Mouse (Mus musculus): ENCODE results near the gene Slc1a6. TPM values are rescaled to one million over a fixed set of nuclear protein-coding genes. Genes with fewer than 3 reads are reported as not detected.

The Slc1a6 gene
- not detected in 2 replicates for polyA plus RNA-seq (2012; ENCODE audit: insufficient read depth, low replicate concordance)

DNA sequence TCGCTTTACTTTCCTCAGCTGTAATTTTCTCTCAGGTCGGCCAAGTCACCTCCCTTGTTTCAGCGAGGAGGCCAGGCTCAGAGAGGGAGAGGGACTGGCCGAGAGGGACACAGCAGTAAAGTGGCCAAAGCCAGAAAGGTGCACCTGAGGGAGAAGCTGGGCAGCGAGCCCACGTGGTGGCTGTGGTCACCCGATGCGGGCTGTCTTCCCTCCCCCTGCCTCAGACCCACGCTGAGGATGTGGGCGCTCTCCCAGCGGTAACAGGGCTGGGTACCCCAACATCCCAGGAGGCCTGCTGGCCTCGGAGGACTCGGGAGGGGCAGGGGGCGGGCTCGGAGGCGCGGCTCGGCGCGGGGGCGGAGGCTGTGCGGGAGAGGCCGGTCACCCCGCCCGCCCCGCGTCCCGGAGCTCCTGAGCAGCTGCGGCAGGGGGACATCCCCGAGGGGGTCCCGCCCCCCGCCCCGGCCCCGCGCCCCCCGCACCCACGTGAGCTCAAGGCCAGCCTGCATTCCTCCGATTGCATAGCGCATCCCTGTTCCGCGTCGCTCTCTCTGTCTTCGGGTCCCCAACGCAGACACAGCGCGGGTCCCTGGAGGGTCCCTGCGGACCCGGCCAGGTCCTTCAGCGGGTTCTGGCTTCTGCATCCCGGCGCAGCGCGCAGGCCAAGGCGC, at the start of gene Slc1a6:
Slc1a6 (plus strand) TSS at position 516 of the 671 bp plus-strand sequence.
- Histone ChIP-seq H3K9me3 (no peaks in the 10 kb centered on the region; the same call in none of the 2 replicates), H3K4me3 (replicated peaks) (peak within 1 kb of the TSS; percentile 91), H3K27me3 (replicated peaks) (peaks cover 32% of the 10 kb centered on the region), H3K36me3 (replicated peaks; ENCODE audit: low read length) (no peaks in the 10 kb centered on the region), H3K4me1 (peaks cover 12% of the 10 kb centered on the region)
- TF ChIP-seq GATA1 (IDR thresholded peaks at IDR 0.05; ENCODE audit: borderline replicate concordance, low read length) = no peak
- no peak for TF ChIP-seq FLI1 (IDR thresholded peaks at IDR 0.05; ENCODE audit: low read length)

DNA sequence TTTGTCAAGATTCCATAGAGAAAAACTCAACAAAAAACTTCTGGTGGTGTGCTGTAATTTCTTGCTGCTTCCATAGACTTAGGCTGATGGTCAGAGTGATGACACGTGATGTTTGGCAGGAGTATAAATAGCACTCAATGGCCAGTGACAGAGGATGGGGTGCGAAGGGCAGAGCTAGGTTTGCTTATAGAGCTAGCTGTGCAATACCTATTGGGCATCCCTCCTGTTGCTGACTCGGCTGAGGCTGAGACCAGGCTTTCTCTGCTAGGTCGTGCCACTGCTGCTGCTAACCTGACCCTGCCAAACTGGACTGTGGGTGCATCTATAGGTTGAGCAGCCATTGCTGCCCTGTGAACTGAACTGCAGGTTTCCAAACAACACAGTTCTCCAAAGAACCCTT, 40.5 kb upstream of the Slc1a6 start:
- TF ChIP-seq FLI1 (IDR thresholded peaks at IDR 0.05; ENCODE audit: low read length) (no peak), GATA1 (IDR thresholded peaks at IDR 0.05; ENCODE audit: borderline replicate concordance, low read length) (no peak)
- H3K4me3 ChIP-seq (replicated peaks) = no peak overlapping the region
- no peaks in the 10 kb centered on the region for H3K4me1 ChIP-seq
- no peaks in the 10 kb centered on the region for H3K36me3 ChIP-seq (replicated peaks; ENCODE audit: low read length)
- H3K27me3 ChIP-seq (replicated peaks) = no peaks in the 10 kb centered on the region
- no peaks in the 10 kb centered on the region; the same call in 1 of the 2 replicates for H3K9me3 ChIP-seq

DNA sequence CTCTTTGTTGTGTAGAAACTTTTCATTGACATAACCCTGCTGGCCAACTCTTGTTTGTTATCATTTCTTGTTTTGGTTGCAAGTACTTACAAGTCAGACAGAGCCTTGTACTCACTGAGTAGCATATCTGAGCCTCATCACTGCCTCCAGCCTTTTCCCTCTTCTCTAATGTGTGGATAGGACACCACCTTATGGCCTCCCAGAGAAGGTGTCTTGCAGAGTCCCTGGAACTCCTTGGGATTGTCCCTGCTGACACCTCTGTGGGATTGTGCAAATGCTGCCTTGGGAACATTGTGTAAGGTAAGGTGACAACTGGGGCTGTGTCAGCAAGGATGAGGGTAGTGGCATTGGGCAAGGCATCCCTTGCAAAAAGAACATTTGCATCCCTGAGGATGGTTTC, 36.6 kb upstream of the Slc1a6 start:
- TF ChIP-seq FLI1 (IDR thresholded peaks at IDR 0.05; ENCODE audit: low read length) (no peak), GATA1 (IDR thresholded peaks at IDR 0.05; ENCODE audit: borderline replicate concordance, low read length) (no peak)
- no peak overlapping the region for H3K4me3 ChIP-seq (replicated peaks)
- no peaks in the 10 kb centered on the region for H3K4me1 ChIP-seq
- H3K9me3 ChIP-seq = no peaks in the 10 kb centered on the region; the same call in 1 of the 2 replicates
- peaks cover 18% of the 10 kb centered on the region for H3K27me3 ChIP-seq (replicated peaks)
- H3K36me3 ChIP-seq (replicated peaks; ENCODE audit: low read length) = no peaks in the 10 kb centered on the region

DNA sequence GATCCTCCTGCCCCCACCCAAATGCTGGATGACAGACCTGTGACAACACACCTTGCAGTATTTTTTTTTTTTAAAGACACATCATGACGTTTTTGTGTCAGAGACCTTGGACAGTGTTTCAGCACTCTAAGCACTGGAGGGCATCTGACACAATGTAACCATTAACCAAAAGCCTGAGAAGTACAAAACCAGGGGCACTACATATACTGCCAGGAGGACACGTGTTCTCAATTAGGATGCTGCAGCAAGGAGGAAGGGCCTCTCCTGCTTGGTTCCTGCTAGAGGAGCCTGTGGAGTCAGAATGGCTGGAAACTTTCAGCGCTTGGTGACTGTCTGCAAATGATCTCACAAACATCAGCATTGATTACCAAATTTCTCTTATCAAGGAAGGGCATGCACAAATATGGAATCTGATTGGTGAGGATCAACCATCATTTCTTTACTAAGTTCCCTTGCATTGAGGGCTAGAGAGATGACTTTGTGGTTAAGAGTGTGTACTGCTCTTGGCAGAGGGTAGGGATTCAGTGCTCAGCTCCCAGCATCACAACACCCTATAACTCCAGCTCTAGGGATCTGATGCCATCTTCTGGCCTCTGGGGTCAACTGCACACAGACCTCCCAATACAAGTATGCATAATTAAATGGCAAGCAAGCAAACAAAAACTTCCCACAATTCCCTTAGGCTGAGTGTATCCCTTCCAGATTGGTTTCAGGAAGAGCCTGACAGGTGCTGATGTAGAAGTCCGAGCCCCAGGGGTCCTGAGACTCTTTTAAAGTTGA, 34.7 kb upstream of the Slc1a6 start:
- no peaks in the 10 kb centered on the region for H3K4me1 ChIP-seq
- H3K27me3 ChIP-seq (replicated peaks) = peaks cover 18% of the 10 kb centered on the region
- H3K9me3 ChIP-seq = no peaks in the 10 kb centered on the region
- no peak for TF ChIP-seq GATA1 (IDR thresholded peaks at IDR 0.05; ENCODE audit: borderline replicate concordance, low read length)
- no peak for TF ChIP-seq FLI1 (IDR thresholded peaks at IDR 0.05; ENCODE audit: low read length)
- no peaks in the 10 kb centered on the region for H3K36me3 ChIP-seq (replicated peaks; ENCODE audit: low read length)
- H3K4me3 ChIP-seq (replicated peaks) = no peak overlapping the region

DNA sequence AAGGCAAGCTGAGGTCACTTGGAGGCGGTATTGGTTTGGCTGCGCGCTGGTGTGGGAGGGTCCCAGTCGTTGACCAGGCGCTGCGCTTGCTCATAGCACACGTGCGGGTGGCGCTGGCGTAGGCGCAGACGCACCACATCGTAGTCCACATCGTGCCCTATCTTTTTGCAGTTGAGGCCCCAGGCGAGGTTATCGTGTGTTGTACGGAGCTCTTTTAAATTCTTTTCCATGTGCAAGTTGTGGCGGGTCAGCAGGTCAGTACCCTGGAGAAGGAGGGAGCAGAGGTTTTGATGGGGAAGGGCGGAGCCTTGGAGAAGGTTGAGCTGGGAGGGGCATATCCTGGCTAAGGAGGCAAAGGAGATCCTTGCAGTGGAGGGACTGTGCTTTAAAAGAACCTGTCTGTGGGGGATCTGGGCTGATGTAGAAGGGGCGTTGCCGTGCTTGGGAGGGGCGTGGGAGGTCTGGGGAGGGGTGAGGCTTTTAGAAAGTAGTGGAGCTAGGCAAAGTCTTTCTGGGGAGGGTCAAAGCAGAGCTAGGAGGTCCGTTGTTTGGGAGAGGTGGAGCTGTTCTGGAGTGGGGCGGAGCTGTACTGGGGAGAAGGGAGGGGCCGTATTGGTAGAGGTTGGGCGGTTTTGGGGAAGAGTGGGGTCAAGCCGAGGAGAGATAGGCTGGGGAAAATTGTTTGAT, 33.1 kb upstream of the Slc1a6 start:
- no peaks in the 10 kb centered on the region for H3K9me3 ChIP-seq
- TF ChIP-seq GATA1 (IDR thresholded peaks at IDR 0.05; ENCODE audit: borderline replicate concordance, low read length) (no peak), FLI1 (IDR thresholded peaks at IDR 0.05; ENCODE audit: low read length) (no peak)
- peaks cover 29% of the 10 kb centered on the region for H3K27me3 ChIP-seq (replicated peaks)
- no peak overlapping the region for H3K4me3 ChIP-seq (replicated peaks)
- peaks cover 1% of the 10 kb centered on the region; the same call in 1 of the 2 replicates for H3K4me1 ChIP-seq
- no peaks in the 10 kb centered on the region for H3K36me3 ChIP-seq (replicated peaks; ENCODE audit: low read length)

DNA sequence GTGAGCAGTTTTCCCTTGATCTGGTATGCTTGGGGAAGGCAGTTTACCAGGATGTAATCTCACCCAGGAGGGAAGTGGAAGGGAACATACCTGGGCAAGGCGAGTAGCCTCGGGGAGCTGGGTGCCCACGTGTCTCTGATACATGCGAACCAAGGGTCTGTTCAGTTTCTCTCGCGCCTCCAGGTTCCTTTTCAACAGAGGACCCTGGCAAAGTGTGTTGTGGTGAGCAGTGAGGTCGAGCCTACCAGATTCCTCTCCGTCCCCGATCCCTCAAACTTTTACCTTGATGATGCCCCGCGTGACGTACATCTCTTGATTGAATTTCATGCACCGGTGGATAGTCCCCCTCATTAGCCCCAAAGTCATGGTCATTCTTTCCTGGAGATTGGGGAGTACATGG, 32.1 kb upstream of the Slc1a6 start:
- no peaks in the 10 kb centered on the region for H3K36me3 ChIP-seq (replicated peaks; ENCODE audit: low read length)
- no peak for TF ChIP-seq GATA1 (IDR thresholded peaks at IDR 0.05; ENCODE audit: borderline replicate concordance, low read length)
- TF ChIP-seq FLI1 (IDR thresholded peaks at IDR 0.05; ENCODE audit: low read length) = no peak
- no peak overlapping the region for H3K4me3 ChIP-seq (replicated peaks)
- H3K27me3 ChIP-seq (replicated peaks) = peaks cover 38% of the 10 kb centered on the region
- H3K4me1 ChIP-seq = peaks cover 8% of the 10 kb centered on the region
- peaks cover 4% of the 10 kb centered on the region; the same call in 1 of the 2 replicates for H3K9me3 ChIP-seq

DNA sequence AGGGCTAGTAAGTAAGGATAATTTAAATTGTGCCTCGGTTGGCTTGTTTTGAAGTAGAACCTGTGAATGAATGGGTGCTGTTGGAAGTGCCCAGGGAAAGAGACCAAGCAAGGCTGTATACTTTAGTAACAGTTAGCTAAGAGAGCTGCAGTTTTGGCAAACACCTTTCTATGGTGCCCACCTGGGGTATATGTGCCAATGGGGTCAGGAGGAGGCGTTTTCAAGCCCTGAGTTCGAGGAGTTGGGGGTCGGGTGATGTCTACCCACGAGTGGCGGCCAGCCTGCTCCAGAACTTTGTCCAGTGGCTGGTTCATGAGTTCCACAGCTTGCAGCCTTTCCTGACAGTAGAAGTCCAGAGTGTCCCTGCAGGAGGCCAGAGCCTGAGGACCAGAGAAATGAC, 31.4 kb upstream of the Slc1a6 start:
- Histone ChIP-seq H3K36me3 (replicated peaks; ENCODE audit: low read length) (no peaks in the 10 kb centered on the region), H3K9me3 (peaks cover 4% of the 10 kb centered on the region; the same call in 1 of the 2 replicates), H3K4me3 (replicated peaks) (no peak overlapping the region), H3K4me1 (peaks cover 8% of the 10 kb centered on the region), H3K27me3 (replicated peaks) (peaks cover 41% of the 10 kb centered on the region)
- no peak for TF ChIP-seq FLI1 (IDR thresholded peaks at IDR 0.05; ENCODE audit: low read length)
- TF ChIP-seq GATA1 (IDR thresholded peaks at IDR 0.05; ENCODE audit: borderline replicate concordance, low read length) = no peak

DNA sequence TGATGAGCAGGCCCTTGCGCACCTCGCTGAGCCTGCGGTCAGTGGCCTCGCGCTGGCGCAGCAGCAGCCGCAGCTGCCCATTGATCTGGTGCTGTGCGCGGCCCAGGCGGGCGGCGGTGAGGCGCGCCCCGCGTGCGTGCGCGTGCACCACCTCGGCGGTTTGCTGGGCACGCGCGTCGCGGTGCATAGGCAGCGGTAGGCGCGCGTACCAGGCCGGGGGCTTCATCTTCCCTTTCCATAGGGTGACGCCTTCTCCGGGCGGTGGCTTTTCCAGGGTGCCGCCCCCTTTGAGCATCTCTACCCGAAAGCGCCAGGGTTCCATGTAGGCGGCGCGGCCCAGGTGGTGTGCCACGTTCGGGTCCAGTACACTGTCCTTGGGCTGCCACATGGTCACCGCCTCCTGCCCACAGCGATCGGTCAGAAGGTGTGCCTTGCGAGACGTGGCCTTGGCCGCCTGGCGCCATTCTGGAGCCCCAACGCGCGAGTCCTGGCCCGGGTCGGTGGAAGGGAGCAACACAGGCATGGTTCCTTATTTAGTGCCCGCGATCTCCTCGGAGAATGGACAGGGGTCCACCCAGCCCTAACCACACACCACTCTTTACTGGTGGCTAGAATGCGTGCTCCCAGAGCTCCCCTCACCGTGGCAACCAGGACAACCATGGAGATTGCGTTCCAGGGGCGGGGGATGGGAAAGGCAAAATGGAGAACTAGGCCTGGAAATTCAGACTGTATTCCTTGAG, 27.7 kb upstream of the Slc1a6 start, which contains the start of gene Ccdc105:
Ccdc105 (minus strand) TSS at position 614 of the 740 bp plus-strand sequence.
- peaks cover 33% of the 10 kb centered on the region for H3K27me3 ChIP-seq (replicated peaks)
- peaks cover 8% of the 10 kb centered on the region for H3K4me1 ChIP-seq
- no peaks in the 10 kb centered on the region for H3K36me3 ChIP-seq (replicated peaks; ENCODE audit: low read length)
- peaks cover 4% of the 10 kb centered on the region; the same call in 1 of the 2 replicates for H3K9me3 ChIP-seq
- H3K4me3 ChIP-seq (replicated peaks) = peak within 1 kb of the TSS; percentile 83
- TF ChIP-seq FLI1 (IDR thresholded peaks at IDR 0.05; ENCODE audit: low read length) (no peak), GATA1 (IDR thresholded peaks at IDR 0.05; ENCODE audit: borderline replicate concordance, low read length) (no peak)

DNA sequence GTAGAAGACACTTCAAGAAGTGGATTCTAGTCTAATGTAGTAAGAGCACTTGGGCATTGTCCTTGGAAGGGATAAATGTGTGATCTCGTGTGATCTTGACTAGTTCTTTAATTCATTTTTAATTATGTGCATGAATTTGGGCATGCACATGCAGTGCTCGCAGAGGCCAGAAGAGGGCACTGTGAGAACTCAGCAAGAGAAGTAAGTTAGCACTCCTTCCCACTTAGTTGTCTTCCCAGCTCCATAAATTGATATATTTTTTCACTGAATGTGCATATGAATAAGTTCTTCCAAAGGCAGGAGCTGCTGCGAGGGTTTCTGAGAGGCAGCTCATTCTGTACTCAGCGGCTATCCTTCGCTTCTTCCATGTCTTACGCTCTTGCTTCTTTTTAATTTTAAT, 24.3 kb upstream of the Slc1a6 start:
- peaks cover 5% of the 10 kb centered on the region; the same call in 1 of the 2 replicates for H3K9me3 ChIP-seq
- TF ChIP-seq FLI1 (IDR thresholded peaks at IDR 0.05; ENCODE audit: low read length) = no peak
- TF ChIP-seq GATA1 (IDR thresholded peaks at IDR 0.05; ENCODE audit: borderline replicate concordance, low read length) = no peak
- H3K4me3 ChIP-seq (replicated peaks) = no peak overlapping the region

More for the DNA sequence above, 24.3 kb upstream of the Slc1a6 start:
- Histone ChIP-seq H3K36me3 (replicated peaks; ENCODE audit: low read length) (no peaks in the 10 kb centered on the region), H3K4me1 (peaks cover 8% of the 10 kb centered on the region), H3K27me3 (replicated peaks) (peaks cover 23% of the 10 kb centered on the region)
